Mouse (Mus musculus) bone marrow, adult 2 months (tissue): ENCODE results near the gene Irgm1. TPM values are rescaled to one million over a fixed set of nuclear protein-coding genes. Genes with fewer than 3 reads are reported as not detected.
"Not testable (repeated sequence)": the region's sequence is repeated elsewhere in the genome, so short reads cannot be mapped to it uniquely, and the experiment has no call there.

Source experiments
- H3K27ac ChIP-seq: fragments of 200-500 bp; 2 replicates; pipeline ENCODE4 v1.5.1; 2012; ENCODE audit warnings: low read depth, mild to moderate bottlenecking, control low read depth, inconsistent platforms, low read length; ENCODE audit not compliant: control insufficient read depth, poor library complexity, insufficient read depth
- H3K4me1 ChIP-seq: fragments of 200-500 bp; 2 replicates; pipeline ENCODE4 v1.6.1; 2011; ENCODE audit warnings: low read length; ENCODE audit not compliant: control insufficient read depth, insufficient read depth
- H3K4me3 ChIP-seq: fragments of 200-500 bp; replicated peaks from 2 replicates; pipeline ENCODE3; 2011; ENCODE audit warnings: mild to moderate bottlenecking, low read depth, low read length, control low read depth; ENCODE audit not compliant: control insufficient read depth
- CTCF ChIP-seq: fragments of 200-500 bp; IDR thresholded peaks from 2 replicates; pipeline ENCODE4 v1.5.1; 2011; ENCODE audit warnings: low read length, control low read depth; ENCODE audit not compliant: control insufficient read depth, insufficient read depth
- POLR2A ChIP-seq: fragments of 200-500 bp; IDR thresholded peaks from 2 replicates; pipeline ENCODE4 v1.6.1; 2011; ENCODE audit warnings: low read depth, mild to moderate bottlenecking, control low read depth, low read length, borderline replicate concordance; ENCODE audit not compliant: control insufficient read depth
- WGBS: fragments of 180-500 bp; shearing (Covaris S2); methylation state at CpG from one replicate; pipeline ENCODE4 v1.1.7; 2018; 5-methylcytosine and 5-hydroxymethylcytosine counted together
- polyA plus RNA-seq: library from polyadenylated mRNA; stranded (reverse); fragments of >200 nt; gene quantifications from 2 replicates; pipeline ENCODE4 v1.2.4, GENCODE M21; 2011; ENCODE audit warnings: low replicate concordance; ENCODE audit not compliant: missing spikeins, insufficient read depth, insufficient read length

Gene Irgm1
- polyA plus RNA-seq, 1 experiment: 21.3 TPM

DNA sequence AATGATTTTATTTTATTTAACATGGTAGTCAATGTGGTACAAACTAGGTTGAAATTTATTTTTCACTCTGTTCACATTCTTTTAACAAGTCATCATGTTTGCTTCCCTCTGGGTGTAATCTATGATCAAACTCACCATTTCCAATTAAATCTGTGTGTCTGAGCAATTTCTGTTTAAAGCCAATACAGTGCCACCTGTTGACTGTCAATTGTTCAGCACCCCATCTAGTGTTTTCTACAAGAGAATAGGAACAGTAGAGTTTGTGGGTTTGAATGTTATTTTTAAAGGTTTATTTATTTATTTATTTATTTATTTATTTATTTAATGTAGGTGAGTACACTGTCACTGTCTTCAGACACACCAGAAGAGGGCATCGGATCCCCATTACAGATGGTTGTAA, 5.2 kb upstream of the Irgm1 start:
- Histone ChIP-seq H3K27ac (no peak overlapping the region), H3K4me3 (no peak overlapping the region), H3K4me1 (no peaks in the 10 kb centered on the region; the same call in 1 of the 2 replicates)
- TF ChIP-seq POLR2A (no peak), CTCF (no peak)
- WGBS: 95% methylated on average over 1 of the region's 1 CpGs

DNA sequence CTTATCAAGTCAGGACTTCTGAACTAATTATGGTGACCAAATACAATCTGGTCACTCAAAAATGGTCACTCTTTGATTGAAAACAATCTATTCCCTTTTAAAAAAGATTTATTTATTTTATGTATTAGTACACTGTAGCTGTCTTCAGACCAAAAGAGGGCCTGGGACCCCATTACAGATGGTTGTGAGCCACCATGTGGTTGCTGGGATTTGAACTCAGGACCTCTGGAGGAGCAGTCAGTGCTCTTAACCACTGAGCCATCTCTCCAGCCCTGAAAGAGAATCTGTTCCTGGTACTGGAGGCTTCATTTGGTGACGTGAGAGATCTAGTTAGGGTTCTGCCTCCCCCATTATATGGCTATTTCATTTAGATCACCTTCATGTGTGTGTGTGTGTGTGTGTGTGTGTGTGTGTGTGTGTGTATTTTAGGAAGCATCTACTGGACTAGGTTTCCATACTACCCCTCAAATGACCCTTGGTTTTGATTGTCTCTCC, 3.9 kb upstream of the Irgm1 start:
- not testable (repeated sequence) for H3K27ac ChIP-seq, H3K4me3 ChIP-seq, H3K4me1 ChIP-seq
- WGBS: 75% methylated on average over 1 of the region's 1 CpGs

DNA sequence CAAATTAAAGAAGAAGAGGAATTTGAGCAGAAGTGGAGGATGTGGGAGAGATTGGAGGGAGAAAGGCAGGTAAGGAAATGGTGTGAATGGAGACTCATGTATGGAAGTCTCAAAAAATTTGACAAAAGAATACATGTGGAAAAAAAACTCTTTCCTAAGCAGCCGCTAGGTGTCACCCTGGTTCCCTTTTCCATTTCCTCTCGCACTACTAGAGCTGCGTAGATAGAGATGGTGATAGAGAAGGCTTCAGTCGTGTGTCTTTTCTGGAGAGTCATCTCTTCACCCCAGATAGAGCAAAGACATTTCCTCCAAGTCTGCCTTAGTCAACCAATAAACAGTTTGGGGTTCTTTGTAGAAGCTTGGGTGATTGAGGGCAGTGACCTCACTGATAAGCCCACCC, 3.0 kb upstream of the Irgm1 start:
- WGBS: 0% methylated on average over 4 of the region's 4 CpGs

DNA sequence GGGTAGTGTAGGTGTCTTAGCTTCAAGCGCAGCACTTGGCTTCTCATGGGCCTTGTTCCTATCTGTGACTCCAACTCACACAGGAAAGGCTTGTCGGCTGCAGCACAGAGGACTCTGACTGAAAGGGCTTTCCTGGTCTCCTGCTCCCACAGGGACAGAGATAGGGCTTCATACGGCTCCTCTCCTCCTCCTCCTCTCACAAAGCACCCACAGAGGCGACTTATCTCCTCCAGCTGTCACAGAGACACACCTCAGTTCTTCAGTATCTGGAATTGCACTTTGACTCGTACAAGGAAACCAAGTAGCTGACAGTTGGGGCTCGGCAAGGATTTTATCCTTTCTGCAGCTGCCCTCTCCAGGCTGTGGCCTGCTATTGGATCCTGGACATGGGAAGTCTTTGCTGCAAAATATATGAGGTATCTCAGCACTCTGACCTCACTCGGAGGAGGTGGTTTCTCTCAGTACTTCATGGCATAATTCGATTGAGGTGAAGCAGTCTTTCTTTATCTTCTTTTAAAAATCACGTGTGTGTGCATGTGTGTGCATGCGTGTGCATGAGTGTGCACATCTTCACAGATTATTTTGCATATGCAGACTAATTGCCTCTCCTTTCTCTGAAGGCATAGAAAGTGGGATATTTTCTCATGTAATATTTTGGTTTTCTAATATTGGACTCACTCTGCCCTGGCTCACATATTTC, 2.3 kb upstream of the Irgm1 start:
- WGBS: 48% methylated on average over 10 of the region's 10 CpGs
- H3K4me3 ChIP-seq: no peak overlapping the region
- no peaks in the 10 kb centered on the region; the same call in 1 of the 2 replicates for H3K4me1 ChIP-seq
- H3K27ac ChIP-seq: peak overlapping the region; percentile 54
- TF ChIP-seq CTCF: no peak
- TF ChIP-seq POLR2A: no peak

More for the DNA sequence above, 3.0 kb upstream of the Irgm1 start:
- no peaks in the 10 kb centered on the region; the same call in 1 of the 2 replicates for H3K4me1 ChIP-seq
- TF ChIP-seq CTCF (peak; percentile 24; the same call in 1 of the 2 replicates), POLR2A (no peak)
- no peak overlapping the region for H3K27ac ChIP-seq
- H3K4me3 ChIP-seq: no peak overlapping the region

DNA sequence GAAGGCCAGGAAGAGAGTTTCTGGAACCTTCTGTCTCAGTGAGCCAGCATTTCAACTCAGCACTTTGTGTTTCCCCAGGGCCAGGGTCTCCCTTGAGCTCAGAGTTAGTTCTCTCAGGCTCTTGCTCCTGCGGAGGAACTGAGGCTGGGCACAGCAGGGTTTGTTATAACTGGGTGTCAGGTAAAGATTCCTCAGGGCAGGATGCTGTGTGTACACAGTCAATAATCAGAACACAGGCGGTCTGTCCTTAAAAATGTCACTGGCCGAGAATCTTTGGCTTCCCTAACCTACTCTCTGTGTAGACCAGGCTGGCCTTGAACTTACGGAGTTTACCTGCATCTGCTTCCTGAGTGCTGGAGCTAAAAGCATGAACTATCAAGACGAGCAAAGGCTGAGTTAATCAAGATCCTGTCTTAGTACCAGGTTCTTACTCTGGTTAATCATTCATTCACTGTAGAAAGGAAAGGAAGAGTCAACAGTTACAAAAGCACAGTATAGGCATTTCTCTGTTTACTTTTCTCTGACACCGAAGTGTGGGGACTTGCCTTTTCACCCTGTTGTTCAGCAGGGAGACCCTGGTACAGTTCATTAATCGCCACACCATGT, 1.3 kb upstream of the Irgm1 start:
- Histone ChIP-seq H3K4me3 (peak overlapping the region; percentile 26), H3K4me1 (no peaks in the 10 kb centered on the region; the same call in 1 of the 2 replicates), H3K27ac (peak overlapping the region; percentile 84)
- 51% methylated on average over 7 of the region's 7 CpGs for WGBS
- TF ChIP-seq POLR2A (no peak), CTCF (no peak)

DNA sequence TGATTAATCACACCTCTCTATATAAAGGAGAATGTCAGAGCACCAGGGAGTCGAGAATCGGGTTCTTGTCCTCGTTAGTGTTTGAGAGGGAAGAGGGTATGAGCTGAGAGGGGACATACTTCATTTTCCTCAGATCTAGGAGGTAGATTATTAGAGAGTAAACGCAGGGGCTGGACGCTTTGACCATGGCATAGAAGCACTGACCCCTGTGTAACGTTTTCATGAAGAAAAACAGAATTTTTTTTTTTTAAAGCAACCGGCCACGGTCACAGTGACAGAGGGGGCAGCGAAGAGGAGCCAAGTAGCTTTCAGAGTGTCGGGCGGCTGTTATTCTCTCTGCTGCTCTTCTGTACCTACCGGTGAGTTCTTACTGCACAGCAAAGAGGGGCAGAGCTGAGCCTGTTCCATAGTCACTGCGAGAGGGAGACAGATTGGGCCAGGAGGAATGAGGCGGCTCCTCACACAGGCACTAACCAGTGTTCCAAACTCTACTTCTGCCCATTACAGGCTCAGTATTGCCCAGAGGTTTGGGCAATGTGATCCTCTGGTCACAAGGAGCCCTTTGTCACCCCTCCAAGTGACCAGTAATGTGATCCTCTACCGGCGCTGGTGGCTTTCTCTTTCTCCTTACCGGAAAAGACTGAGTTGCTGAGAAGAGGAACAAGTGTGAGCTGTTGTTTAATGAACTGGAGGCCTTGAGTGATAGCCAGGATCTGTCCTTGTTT, 496 bp upstream of the Irgm1 start:
- Histone ChIP-seq H3K27ac (peak overlapping the region; percentile 84), H3K4me1 (no peaks in the 10 kb centered on the region; the same call in 1 of the 2 replicates), H3K4me3 (peak overlapping the region; percentile 72)
- TF ChIP-seq CTCF (peak; percentile 2; the same call in 1 of the 2 replicates), POLR2A (0 out of 2 replicates have a peak, but pooled peaks have one; percentile 33)
- WGBS: under 1% methylated on average over 17 of the region's 17 CpGs

GRCm38 (mm10) chr11:48870781-48871180, 702 bp downstream of the Irgm1 start:
- under 1% methylated on average over 7 of the region's 7 CpGs for WGBS
- Histone ChIP-seq H3K27ac (peak overlapping the region; percentile 84), H3K4me1 (no peaks in the 10 kb centered on the region; the same call in 1 of the 2 replicates), H3K4me3 (peak overlapping the region; percentile 72)
- no peak for TF ChIP-seq POLR2A
- TF ChIP-seq CTCF: no peak

DNA sequence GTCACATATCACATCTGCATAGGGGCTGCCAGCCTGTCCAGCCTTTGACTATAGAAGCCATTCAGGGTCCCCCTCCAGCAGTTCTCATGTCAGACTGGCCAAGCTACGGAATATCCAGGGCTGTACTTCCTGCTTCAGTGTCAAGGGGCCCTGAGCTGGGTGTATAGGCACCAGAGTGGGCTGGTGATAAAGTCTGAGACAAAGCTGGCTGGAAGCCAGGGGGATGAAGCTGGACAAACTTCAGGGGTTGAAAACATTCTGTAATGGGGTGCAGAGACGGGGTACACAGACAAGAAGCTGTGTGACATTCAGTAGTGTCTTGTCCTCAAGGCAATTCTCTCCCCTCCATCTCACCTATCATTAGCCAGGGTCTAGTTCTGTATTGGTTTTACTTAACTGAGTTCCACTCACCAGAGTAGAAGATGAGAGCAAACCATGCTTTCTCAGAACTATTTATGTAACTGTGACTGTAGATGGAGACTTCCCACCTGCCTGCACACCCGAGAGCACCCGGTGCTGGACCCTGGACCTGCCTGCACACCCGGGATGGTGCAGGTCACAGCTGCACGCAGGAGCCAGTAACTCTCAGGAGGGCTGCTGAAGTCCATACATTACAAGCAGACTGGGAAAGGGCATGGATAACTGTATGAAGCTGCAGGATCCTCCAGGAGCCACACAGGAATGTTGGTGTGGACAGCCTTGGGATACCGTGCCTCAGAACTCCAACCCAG, 1.9 kb downstream of the Irgm1 start:
- WGBS: 1% methylated on average over 7 of the region's 7 CpGs
- peak overlapping the region; percentile 27; the same call in 1 of the 2 replicates for H3K27ac ChIP-seq
- H3K4me1 ChIP-seq: no peaks in the 10 kb centered on the region; the same call in 1 of the 2 replicates
- H3K4me3 ChIP-seq: peak overlapping the region; percentile 75
- TF ChIP-seq POLR2A (0 out of 2 replicates have a peak, but pooled peaks have one; percentile 15), CTCF (no peak)
